Mouse (Mus musculus) midbrain, embryonic 16.5 days (tissue): ENCODE measurements around the gene Fam126a. TPM values are rescaled to one million over a fixed set of nuclear protein-coding genes. Genes with fewer than 3 reads are reported as not detected.
"Not testable (repeated sequence)": the region's sequence is repeated elsewhere in the genome, so short reads cannot be mapped to it uniquely, and the experiment has no call there.

Source experiments
- ATAC-seq: fragments of 200-750 bp; cut with Nextera tagmentation; 2 replicates; pipeline ENCODE4 v1.8.0; 2017; ENCODE audit warnings: moderate TSS enrichment
- H3K27ac ChIP-seq: fragments of 300-500 bp; sonication (generic); 2 replicates; pipeline ENCODE4 v1.5.1; 2014; ENCODE audit warnings: mild to moderate bottlenecking, low read length, mixed read lengths
- H3K27me3 ChIP-seq: fragments of 300-500 bp; sonication (generic); 2 replicates; pipeline ENCODE4 v1.6.1; 2014; ENCODE audit warnings: low read depth, low read length, mixed read lengths; ENCODE audit not compliant: control insufficient read depth, insufficient read depth
- H3K36me3 ChIP-seq: fragments of 300-500 bp; sonication (generic); 2 replicates; pipeline ENCODE4 v1.6.1; 2014; ENCODE audit warnings: mild to moderate bottlenecking, low read length, moderate library complexity, mixed read lengths; ENCODE audit not compliant: control insufficient read depth, insufficient read depth
- H3K4me1 ChIP-seq: fragments of 300-500 bp; sonication (generic); 2 replicates; pipeline ENCODE4 v1.6.1; 2014; ENCODE audit warnings: mild to moderate bottlenecking, low read length, mixed read lengths; ENCODE audit not compliant: control insufficient read depth, insufficient read depth
- H3K4me2 ChIP-seq: fragments of 300-500 bp; sonication (generic); 2 replicates; pipeline ENCODE4 v1.6.1; 2014; ENCODE audit warnings: mild to moderate bottlenecking, low read length, mixed read lengths
- H3K4me3 ChIP-seq: fragments of 300-500 bp; sonication (generic); 2 replicates; pipeline ENCODE4 v1.5.1; 2014; ENCODE audit warnings: low read depth, mild to moderate bottlenecking, low read length, moderate library complexity, mixed read lengths
- H3K9ac ChIP-seq: fragments of 300-500 bp; sonication (generic); 2 replicates; pipeline ENCODE4 v1.6.1; 2014; ENCODE audit warnings: low read depth, low read length, mixed read lengths
- H3K9me3 ChIP-seq: fragments of 300-500 bp; sonication (generic); replicated peaks from 2 replicates; pipeline ENCODE4 v1.6.1; 2014; ENCODE audit warnings: mild to moderate bottlenecking, low read length, mixed read lengths; ENCODE audit not compliant: control insufficient read depth, poor library complexity, severe bottlenecking
- WGBS: fragments of 180-500 bp; shearing (Covaris S2); extraction: QIAGEN DNeasy Blood & Tissue Kit; methylation state at CpG from one replicate; pipeline ENCODE4 v1.1.7; 2014; 5-methylcytosine and 5-hydroxymethylcytosine counted together
- polyA plus RNA-seq: library from polyadenylated mRNA; unstranded; fragments of >200 nt; fragmentation: Nextera tagmentation; extraction: Ambion mirVana; gene quantifications from 2 replicates; pipeline ENCODE4 v1.2.1, GENCODE M21; 2015

The Fam126a gene
- polyA plus RNA-seq, 1 experiment from 2014 or later = 29.8 TPM

- 81% methylated on average over 3 of the region's 3 CpGs for WGBS
- no peaks in the 10 kb centered on the region for H3K9me3 ChIP-seq
Measured at GRCm38 (mm10) chr5:23887111-23887510, 143.4 kb downstream of the Fam126a start.

GRCm38 (mm10) chr5:23874457-23874856, 156.0 kb downstream of the Fam126a start:
- H3K4me1 ChIP-seq = no peaks in the 10 kb centered on the region
- WGBS = 65% methylated on average over 5 of the region's 5 CpGs
- ATAC-seq = no peak
- no peak overlapping the region for H3K27ac ChIP-seq
- H3K4me2 ChIP-seq = no peak overlapping the region
- H3K9me3 ChIP-seq = no peaks in the 10 kb centered on the region
- no peaks in the 10 kb centered on the region for H3K27me3 ChIP-seq
- H3K36me3 ChIP-seq = no peaks in the 10 kb centered on the region
- no peak overlapping the region for H3K4me3 ChIP-seq
- H3K9ac ChIP-seq = no peak overlapping the region

More at GRCm38 (mm10) chr5:23887111-23887510, 143.4 kb downstream of the Fam126a start:
- Histone ChIP-seq H3K4me1 (no peaks in the 10 kb centered on the region), H3K4me2 (no peak overlapping the region), H3K27me3 (no peaks in the 10 kb centered on the region), H3K9ac (no peak overlapping the region), H3K36me3 (no peaks in the 10 kb centered on the region), H3K4me3 (no peak overlapping the region), H3K27ac (no peak overlapping the region)
- ATAC-seq = no peak

GRCm38 (mm10) chr5:23872586-23872985, 157.9 kb downstream of the Fam126a start:
- H3K36me3 ChIP-seq = no peaks in the 10 kb centered on the region
- no peak overlapping the region for H3K27ac ChIP-seq
- no peaks in the 10 kb centered on the region for H3K27me3 ChIP-seq
- no peak for ATAC-seq
- H3K4me1 ChIP-seq = no peaks in the 10 kb centered on the region
- H3K9ac ChIP-seq = no peak overlapping the region
- H3K4me2 ChIP-seq = no peak overlapping the region
- 91% methylated on average over 6 of the region's 6 CpGs for whole genome bisulfite sequencing
- no peak overlapping the region for H3K4me3 ChIP-seq
- H3K9me3 ChIP-seq = no peaks in the 10 kb centered on the region

GRCm38 (mm10) chr5:23871323-23871722, 159.2 kb downstream of the Fam126a start:
- H3K27ac ChIP-seq, H3K9me3 ChIP-seq, H3K9ac ChIP-seq, H3K36me3 ChIP-seq, ATAC-seq, H3K4me2 ChIP-seq, H3K4me3 ChIP-seq, H3K27me3 ChIP-seq, H3K4me1 ChIP-seq: not testable (repeated sequence)
- WGBS = 89% methylated on average over 2 of the region's 2 CpGs

GRCm38 (mm10) chr5:23865941-23866340, 164.5 kb downstream of the Fam126a start:
- Histone ChIP-seq H3K9me3 (no peaks in the 10 kb centered on the region), H3K4me2 (no peak overlapping the region), H3K9ac (no peak overlapping the region), H3K27ac (no peak overlapping the region), H3K36me3 (no peaks in the 10 kb centered on the region), H3K4me1 (no peaks in the 10 kb centered on the region), H3K27me3 (no peaks in the 10 kb centered on the region), H3K4me3 (no peak overlapping the region)
- ATAC-seq = no peak
- 77% methylated on average over 5 of the region's 5 CpGs for WGBS

Other genes with a start within 250 kb of the Fam126a start
- 17.5 and 19.3 TPM in 2 replicates for gene Pus7, start 247.0 kb downstream of the Fam126a start, polyA plus RNA-seq
- 30.2 and 30.3 TPM in 2 replicates for gene Rint1, start 243.0 kb downstream of the Fam126a start, polyA plus RNA-seq
- gene Tomm7, start 186.5 kb downstream of the Fam126a start, polyA plus RNA-seq = 75.7 and 77.3 TPM in 2 replicates
- gene Klhl7, start 69.9 kb upstream of the Fam126a start, polyA plus RNA-seq = 164 and 177 TPM in 2 replicates
- gene Nupl2, start 134.3 kb upstream of the Fam126a start, polyA plus RNA-seq = 14.3 and 15.2 TPM in 2 replicates